Mouse (Mus musculus) c-Kit-negative CD71-positive TER-119-positive erythroid progenitor cells, embryonic 14.5 days (primary cell): ENCODE data around the gene Vamp5.

ENCODE experiments used
- DNase-seq: peaks from one replicate; pipeline ENCODE4 v3.0.0-alpha.2; 2013; ENCODE audit warnings: low read depth, low spot score

Vamp5 gene

DNA sequence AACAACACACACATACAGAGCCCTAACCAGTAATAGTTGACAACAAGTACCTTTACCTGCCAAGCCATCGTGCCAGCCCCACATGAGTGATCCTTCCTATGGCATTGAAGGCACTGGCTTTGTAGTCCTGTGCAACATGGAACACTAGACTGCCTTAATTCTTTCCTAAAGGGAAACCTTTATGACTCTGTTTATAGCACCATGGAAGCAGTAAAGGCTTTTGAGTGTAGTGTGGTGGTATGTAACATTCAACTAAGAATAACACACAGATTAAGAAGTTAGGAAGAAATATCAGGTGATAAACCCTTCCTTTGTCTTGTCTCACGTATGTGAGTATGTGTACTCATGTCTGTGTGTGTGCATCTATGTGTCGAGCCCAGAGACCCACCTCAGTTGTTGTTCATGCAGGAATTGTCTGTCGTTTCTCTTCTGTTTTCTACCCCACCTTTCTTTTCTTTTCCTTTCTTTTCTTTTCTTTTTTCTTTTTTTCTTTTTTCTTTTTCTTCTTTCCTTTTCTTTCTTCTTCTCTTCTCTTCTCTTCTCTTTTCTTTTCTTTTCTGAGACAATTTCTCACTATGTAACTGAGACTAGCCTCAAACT lies 13.3 kb downstream of the Vamp5 start, which contains the start of gene Rnf181:
Gene Rnf181 (minus strand): TSS at position 113 of the 600 bp plus-strand sequence.
- DNase-seq, result no peak

GRCm38 (mm10) chr6:72366304-72366703 lies 14.0 kb downstream of the Vamp5 start:
- no peak for DNase-seq

DNA sequence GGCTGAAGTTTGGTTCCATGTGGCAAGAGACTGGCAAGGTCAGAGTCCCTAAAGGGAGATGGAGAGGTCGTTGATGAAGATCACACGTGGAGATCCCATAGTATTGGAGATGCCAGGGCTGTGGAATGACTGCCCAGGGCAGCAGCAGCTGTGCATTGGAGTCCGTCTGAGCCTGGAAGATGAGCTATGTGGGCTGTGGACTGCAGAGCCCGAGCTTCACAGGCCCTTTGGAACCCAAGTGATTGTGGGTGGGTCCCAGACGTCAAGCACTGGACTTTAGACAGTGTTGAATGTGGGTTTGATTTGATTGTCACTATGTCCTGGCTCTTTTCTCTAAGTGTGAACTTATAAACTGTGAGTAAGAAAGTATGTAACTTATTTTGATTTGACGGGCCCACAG lies 15.3 kb downstream of the Vamp5 start:
- no peak for DNase-seq

DNA sequence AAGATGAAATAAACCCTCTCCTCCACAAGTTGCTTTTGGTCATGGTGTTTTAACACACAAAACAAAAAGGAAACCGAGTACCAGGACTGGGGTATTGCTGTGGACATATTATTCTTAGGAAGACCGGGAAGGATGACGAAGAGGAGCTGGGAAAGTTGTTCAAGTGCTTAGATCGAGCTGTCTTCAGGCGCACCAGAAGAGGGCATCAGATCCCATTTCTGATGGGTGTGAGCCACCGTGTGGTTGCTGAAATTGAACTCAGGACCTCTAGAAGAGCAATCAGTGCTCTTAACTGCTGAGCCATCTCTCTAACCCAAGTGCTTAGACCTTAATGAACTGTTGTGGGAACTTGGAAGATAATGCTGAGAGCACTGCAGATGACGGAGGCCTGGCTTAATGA lies 16.3 kb downstream of the Vamp5 start:
- no peak for DNase-seq

GRCm38 (mm10) chr6:72362132-72363028 lies 17.9 kb downstream of the Vamp5 start:
- DNase-seq, result peak; percentile 96

DNA sequence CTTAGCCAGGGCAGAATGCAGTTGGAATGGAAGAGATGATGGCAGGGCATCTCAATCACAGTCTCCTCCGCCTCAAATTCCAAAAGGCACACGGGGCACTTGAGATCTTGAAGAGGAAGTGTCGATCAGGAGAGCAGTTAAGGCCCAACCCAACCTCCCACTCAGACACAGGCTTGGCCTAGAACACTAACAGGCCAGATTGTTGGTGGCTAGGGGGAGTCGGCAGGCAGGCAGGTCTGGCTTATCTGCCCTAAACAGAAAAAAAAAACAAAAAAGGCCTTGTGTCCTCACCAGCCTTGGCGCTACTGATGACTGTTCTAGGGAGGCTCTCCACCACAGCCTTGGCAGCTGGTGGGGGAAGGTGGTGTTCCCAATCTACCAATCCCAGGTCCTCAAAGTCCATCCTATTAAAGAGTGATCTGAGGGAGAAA lies 19.1 kb downstream of the Vamp5 start:
- DNase-seq, result no peak

DNA sequence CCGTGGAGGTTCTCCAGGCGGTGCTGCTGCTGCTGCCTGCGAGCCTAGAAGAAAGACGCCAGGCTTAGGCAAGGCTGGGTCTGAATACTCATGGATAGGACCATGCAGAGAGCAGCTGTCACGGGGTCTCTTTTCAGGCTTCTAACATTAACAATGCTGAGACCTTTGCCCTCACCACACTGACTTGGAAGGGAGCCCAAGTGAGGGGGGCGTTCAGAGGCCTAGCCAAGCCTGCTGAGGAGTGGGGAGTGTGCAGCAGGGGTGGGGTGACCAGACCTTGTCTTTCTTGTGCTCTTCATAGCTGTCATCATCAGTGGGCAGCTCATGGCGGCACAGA lies 19.7 kb downstream of the Vamp5 start:
- no peak for DNase-seq

DNA sequence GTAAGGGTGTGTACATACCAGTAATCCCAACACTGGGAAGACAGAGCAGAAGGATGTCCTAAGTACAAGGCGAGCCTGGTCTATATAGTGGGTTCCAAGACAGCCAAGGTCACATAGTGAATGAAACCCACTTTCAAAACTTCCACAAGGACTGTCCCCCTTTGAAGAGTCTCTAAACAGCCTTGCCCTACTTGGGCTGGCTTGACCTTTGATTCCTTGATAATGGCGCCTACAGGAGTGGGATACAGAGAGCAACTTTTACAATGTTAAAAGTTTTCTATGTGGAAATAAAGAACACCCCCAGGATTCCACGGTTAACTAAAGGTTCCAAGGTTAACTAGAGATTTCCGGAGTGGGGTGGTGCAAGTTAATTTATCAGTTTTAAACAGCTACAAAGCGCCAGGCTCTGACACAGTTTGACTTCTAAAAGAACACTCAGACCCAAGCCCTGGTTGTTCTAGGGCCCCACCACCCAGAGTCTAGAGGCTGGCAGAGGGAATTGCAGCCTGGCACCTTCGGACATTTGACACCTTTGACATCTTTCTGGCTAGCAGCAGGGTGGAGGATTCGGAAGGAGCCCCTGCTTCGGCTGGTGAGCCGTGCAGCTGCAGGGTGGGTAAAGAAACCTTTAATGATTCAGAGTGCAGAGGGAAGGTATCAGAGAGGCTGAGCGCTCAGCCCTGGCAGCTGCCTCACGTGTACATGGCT lies 20.2 kb downstream of the Vamp5 start:
- DNase-seq, result no peak

DNA sequence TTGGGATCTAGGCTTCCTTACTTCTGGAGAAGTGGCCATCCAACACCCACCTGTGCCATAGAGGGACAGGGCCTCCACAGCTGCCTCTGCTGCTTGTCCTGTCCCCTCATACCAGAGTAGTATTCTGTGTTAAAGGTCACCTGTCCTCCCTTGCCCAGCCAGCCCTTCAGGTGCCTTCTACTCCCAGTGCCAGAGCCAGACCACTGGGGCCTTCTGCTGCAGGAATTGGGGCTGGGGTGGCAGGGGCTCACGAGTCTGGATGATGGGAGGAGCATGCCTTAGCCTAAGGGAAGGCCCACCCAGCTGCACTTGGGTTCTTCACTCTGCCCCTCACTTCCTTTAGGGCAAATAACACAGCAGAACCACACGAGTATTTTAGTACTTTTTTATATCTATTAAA lies 20.9 kb downstream of the Vamp5 start:
- no peak for DNase-seq

- DNase-seq, result no peak
These were observed 22.0 kb downstream of the Vamp5 start for GRCm38 (mm10) chr6:72358086-72358764.

- DNase-seq, result peak; percentile 34
These were observed 22.8 kb downstream of the Vamp5 start for GRCm38 (mm10) chr6:72357164-72358079.

DNA sequence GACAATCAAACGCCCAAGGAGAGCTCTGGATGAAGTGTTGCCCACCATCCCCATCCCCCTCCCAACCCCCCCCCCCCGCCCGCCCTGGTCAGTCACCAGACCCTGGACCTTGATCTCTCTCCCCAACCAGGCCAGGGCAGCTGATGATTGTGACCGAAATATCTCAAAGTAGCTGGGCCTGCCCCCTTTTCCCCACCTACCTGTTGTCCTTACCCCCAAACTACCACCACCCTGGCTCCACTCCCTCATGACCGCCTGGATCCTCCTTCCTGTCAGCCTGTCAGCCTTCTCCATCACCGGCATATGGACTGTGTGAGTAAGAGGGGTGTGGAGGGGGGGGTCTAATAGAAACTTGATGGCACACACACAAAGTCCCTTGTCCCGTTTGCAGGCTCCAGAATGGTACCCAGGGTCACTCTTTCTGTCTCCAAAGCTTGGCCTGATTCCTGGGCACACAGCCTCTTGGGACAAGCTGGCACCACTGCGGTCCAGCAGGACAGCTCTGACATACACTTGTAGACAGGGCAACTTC lies 24.2 kb downstream of the Vamp5 start:
- DNase-seq, result no peak

DNA sequence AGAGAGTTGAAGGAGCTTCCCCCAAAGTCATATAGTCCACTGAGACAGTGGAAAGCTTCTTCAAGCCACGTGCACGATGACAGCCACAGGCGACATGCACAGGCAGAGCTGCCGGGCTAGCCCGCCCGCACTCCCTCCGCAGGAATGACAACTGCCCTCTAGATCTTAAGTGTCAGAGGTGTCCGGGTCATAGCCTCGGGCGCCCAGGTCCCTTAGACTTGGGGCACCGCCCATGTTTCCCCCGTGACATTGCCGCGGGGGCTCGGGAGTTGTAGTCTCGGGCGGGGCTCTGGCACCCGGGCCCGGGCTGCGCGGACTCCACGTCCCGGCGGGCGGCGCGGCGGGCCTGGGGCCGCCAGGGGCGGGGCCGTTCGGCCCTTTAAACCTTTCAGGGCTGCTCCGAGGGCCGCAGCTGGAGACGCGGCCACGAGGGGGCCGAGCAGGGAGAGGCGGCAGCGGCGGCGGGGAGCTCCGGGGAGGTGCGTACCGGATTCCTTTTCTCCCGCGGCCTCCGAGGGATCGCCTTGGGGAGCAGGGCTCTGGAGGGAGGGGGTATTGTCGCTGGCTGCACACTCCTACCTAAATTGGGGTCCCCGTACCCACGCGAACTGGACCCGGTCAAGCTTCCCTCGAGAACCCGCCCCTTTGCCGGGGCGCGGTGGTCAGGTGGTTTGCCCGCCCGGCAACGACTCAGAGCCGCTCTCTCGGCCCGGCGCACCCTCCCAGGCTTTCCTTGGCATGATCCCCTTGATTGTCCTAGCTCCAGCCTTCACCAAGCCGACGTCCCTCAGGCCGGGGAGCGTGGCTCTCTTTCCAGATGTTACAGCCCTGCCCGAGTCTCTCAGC lies 25.0 kb downstream of the Vamp5 start, which contains the start of gene Tmem150a:
Gene Tmem150a (plus strand): TSS at position 382 of the 846 bp plus-strand sequence.
- no peak for DNase-seq

- no peak for DNase-seq
These were observed 26.2 kb downstream of the Vamp5 start for GRCm38 (mm10) chr6:72354025-72354424.

DNA sequence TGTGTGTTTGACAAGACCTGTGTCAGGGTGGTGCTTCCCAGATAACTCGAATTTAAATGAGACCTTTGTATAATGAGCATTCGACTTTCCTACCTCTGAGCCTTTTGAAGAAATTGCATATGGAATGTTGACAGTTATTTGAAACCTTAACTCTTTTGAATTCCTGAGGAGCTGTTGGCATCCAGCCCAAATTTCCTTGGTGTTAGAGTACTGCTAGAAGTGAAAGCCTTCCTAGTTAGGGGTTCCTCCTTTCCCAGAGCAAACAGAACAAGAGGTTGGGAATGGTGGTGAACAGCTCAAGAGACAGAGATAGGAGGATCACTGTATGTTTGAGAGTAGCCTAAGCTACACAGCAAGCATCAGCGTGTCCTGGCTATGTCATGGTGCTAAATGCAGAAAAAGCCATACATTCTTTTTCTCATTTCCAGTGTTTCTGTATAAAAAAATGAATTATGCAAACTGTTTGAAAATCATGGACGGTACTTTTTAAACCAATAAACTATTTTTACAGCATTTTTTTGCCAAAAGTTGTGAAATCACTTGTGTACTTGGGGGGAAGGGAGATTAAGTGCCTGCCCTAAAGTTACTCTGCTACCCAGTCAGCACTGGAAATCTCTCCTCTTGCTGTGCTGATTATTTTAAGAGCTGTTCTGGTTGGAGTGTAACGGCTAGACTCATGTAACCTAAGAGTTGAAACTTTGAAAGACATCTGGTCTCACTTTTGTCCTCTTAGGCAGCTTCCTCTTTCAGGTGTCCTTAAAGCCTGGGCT lies 27.4 kb downstream of the Vamp5 start:
- DNase-seq, result no peak

DNA sequence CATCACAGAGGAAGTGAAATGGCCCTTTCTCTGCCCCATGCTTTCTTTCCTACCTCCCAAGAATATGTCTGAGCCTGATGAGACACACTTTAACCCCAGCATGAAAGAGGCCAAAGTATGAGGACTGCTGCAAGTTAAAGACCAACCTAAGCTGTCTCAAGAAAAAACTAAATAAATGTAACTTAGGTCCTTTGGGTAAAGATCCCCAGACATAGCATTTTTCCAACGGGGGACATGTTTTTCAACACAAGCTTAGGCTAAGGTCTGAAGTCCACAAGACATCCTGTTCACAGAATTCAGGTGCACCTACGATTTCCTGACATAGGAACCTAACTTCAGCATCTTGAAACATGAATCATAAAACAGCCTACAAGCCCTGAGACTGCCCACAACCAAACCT lies 30.1 kb downstream of the Vamp5 start:
- no peak for DNase-seq

GRCm38 (mm10) chr6:72348411-72348810 lies 31.9 kb downstream of the Vamp5 start:
- no peak for DNase-seq

DNA sequence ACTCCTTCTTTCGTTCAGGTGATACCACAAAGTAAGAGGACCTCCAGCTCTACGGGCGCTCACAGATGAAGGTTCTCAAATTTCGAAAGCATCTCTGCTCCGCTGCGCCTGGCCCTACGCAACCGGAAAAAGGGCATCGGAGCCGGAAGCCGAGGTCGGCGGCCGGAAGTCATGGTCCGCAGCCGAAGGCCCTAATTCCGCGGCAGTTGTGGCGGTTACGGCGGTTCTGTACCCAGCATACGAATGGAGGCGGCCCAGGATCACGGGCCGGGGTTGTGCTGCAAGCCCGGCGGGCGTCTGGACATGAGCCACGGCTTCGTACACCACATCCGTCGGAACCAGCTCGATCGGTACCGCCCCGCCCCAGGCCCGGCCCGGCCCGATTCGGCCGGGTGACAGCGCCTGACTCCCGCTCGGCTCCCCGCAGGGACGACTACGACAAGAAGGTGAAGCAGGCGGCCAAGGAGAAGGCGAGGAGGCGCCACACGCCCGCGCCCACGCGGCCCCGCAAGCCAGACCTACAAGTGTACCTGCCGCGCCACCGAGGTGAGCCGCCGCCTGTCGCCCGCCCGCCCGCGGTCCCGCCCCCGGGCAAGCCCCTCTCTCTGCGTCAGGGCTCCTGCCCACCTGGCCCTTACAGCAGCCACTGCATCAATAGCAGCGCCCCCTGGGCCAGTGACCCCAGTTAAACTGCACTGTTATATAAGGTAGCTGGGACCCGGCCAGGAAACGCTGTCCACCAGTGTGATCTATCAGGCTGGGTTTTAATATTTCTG lies 32.9 kb downstream of the Vamp5 start, which contains the start of gene 0610030E20Rik:
Gene 0610030E20Rik (plus strand): TSS at position 152 of the 776 bp plus-strand sequence.
- peak; percentile 60 for DNase-seq
